Mouse (Mus musculus): ENCODE measurements at regions not wholly inside any gene's neighbourhood (a gene's known extent, or its start where the extent isn't known, plus 50 kb on each side); places are given as distances from the start of the nearest gene placed in this dataset.

- DNase-seq = no peak
Measured at GRCm38 (mm10) chr2:77358176-77358575, 77.8 kb upstream of the Sestd1 start.

GRCm38 (mm10) chr2:77356798-77357197 lies 76.4 kb upstream of the Sestd1 start:
- DNase-seq = no peak

GRCm38 (mm10) chr2:77351987-77352628 lies 71.7 kb upstream of the Sestd1 start:
- no peak for DNase-seq

- no peak for DNase-seq
Measured at GRCm38 (mm10) chr2:77347027-77347426, 66.6 kb upstream of the Sestd1 start.

- peak in 1 of 2 experiments; percentile 11 for DNase-seq
Measured at GRCm38 (mm10) chr2:77343736-77344440, 63.5 kb upstream of the Sestd1 start.

- no peak for DNase-seq
Measured at GRCm38 (mm10) chr2:77342416-77342815, 62.0 kb upstream of the Sestd1 start.

GRCm38 (mm10) chr2:77341575-77342332 lies 61.4 kb upstream of the Sestd1 start:
- peak; percentile 91 to 95 for DNase-seq

- no peak for DNase-seq
Measured at GRCm38 (mm10) chr2:77340076-77340475, 59.7 kb upstream of the Sestd1 start.

- no peak for DNase-seq
Measured at GRCm38 (mm10) chr2:77337786-77338406, 57.5 kb upstream of the Sestd1 start.

- DNase-seq = no peak
Measured at GRCm38 (mm10) chr2:77337318-77337717, 56.9 kb upstream of the Sestd1 start.

- no peak for DNase-seq
Measured at GRCm38 (mm10) chr2:77336810-77337209, 56.4 kb upstream of the Sestd1 start.

- DNase-seq = no peak
Measured at GRCm38 (mm10) chr2:77334706-77335105, 54.3 kb upstream of the Sestd1 start.

GRCm38 (mm10) chr2:77333394-77334079 lies 53.1 kb upstream of the Sestd1 start:
- DNase-seq = no peak
